Mouse (Mus musculus): ENCODE results near the gene Otof. TPM values are rescaled to one million over a fixed set of nuclear protein-coding genes. Genes with fewer than 3 reads are reported as not detected.
A peak's percentile ranks its signal among the peaks of the same experiment; 100 is the strongest.

The Otof gene
- polyA plus RNA-seq, 1 experiment, result not detected

GRCm38 (mm10) chr5:30482319-30482718 lies 20.6 kb upstream of the Otof start:
- no peak overlapping the region for H3K4me3 ChIP-seq (ENCODE audit: insufficient read depth, low read length)
- no peaks in the 10 kb centered on the region for H3K4me1 ChIP-seq (ENCODE audit: control insufficient read depth, insufficient read depth, low read length)
- no peak overlapping the region for H3K27ac ChIP-seq (ENCODE audit: insufficient read depth, low read depth, low read length)
- TF ChIP-seq CTCF (IDR thresholded peaks at IDR 0.05; ENCODE audit: low read depth, low read length) (peak; percentile 66), POLR2A (IDR thresholded peaks at IDR 0.05; ENCODE audit: borderline replicate concordance, low read depth, low read length) (no peak)

GRCm38 (mm10) chr5:30476534-30476933 lies 14.8 kb upstream of the Otof start:
- no peaks in the 10 kb centered on the region for H3K4me1 ChIP-seq (ENCODE audit: control insufficient read depth, insufficient read depth, low read length)
- H3K27ac ChIP-seq (ENCODE audit: insufficient read depth, low read depth, low read length), result no peak overlapping the region
- TF ChIP-seq CTCF (IDR thresholded peaks at IDR 0.05; ENCODE audit: low read depth, low read length), result peak; percentile 93
- no peak for TF ChIP-seq POLR2A (IDR thresholded peaks at IDR 0.05; ENCODE audit: borderline replicate concordance, low read depth, low read length)
- H3K4me3 ChIP-seq (ENCODE audit: insufficient read depth, low read length), result no peak overlapping the region

GRCm38 (mm10) chr5:30472148-30472547 lies 10.4 kb upstream of the Otof start:
- H3K4me1 ChIP-seq (ENCODE audit: control insufficient read depth, insufficient read depth, low read length), result no peaks in the 10 kb centered on the region
- TF ChIP-seq POLR2A (IDR thresholded peaks at IDR 0.05; ENCODE audit: borderline replicate concordance, low read depth, low read length) (no peak), CTCF (IDR thresholded peaks at IDR 0.05; ENCODE audit: low read depth, low read length) (no peak)
- H3K27ac ChIP-seq (ENCODE audit: insufficient read depth, low read depth, low read length), result no peak overlapping the region
- H3K4me3 ChIP-seq (ENCODE audit: insufficient read depth, low read length), result no peak overlapping the region

- Histone ChIP-seq H3K4me1 (ENCODE audit: control insufficient read depth, insufficient read depth, low read length) (no peaks in the 10 kb centered on the region), H3K4me3 (ENCODE audit: insufficient read depth, low read length) (no peak overlapping the region), H3K27ac (ENCODE audit: insufficient read depth, low read depth, low read length) (no peak overlapping the region)
- TF ChIP-seq CTCF (IDR thresholded peaks at IDR 0.05; ENCODE audit: low read depth, low read length), result no peak
- no peak for TF ChIP-seq POLR2A (IDR thresholded peaks at IDR 0.05; ENCODE audit: borderline replicate concordance, low read depth, low read length)
Observed at GRCm38 (mm10) chr5:30470454-30470853, 8.7 kb upstream of the Otof start.

- TF ChIP-seq POLR2A (IDR thresholded peaks at IDR 0.05; ENCODE audit: borderline replicate concordance, low read depth, low read length), result no peak
- TF ChIP-seq CTCF (IDR thresholded peaks at IDR 0.05; ENCODE audit: low read depth, low read length), result no peak
- H3K27ac ChIP-seq (ENCODE audit: insufficient read depth, low read depth, low read length), result no peak overlapping the region
- no peak overlapping the region for H3K4me3 ChIP-seq (ENCODE audit: insufficient read depth, low read length)
- no peaks in the 10 kb centered on the region for H3K4me1 ChIP-seq (ENCODE audit: control insufficient read depth, insufficient read depth, low read length)
Observed at GRCm38 (mm10) chr5:30466315-30466714, 4.6 kb upstream of the Otof start.

GRCm38 (mm10) chr5:30465861-30466260 lies 4.1 kb upstream of the Otof start, which contains the start of gene 1700001C02Rik:
Gene 1700001C02Rik, plus strand, starts transcription at chr5:30466047.
- H3K4me3 ChIP-seq (ENCODE audit: insufficient read depth, low read length), result no peak within 1 kb of the TSS
- H3K27ac ChIP-seq (ENCODE audit: insufficient read depth, low read depth, low read length), result no peak within 1 kb of the TSS
- no peaks in the 10 kb centered on the region for H3K4me1 ChIP-seq (ENCODE audit: control insufficient read depth, insufficient read depth, low read length)
- TF ChIP-seq CTCF (IDR thresholded peaks at IDR 0.05; ENCODE audit: low read depth, low read length), result no peak

- H3K4me3 ChIP-seq (ENCODE audit: insufficient read depth, low read length), result no peak overlapping the region
Observed at GRCm38 (mm10) chr5:30460155-30460554, 1.6 kb downstream of the Otof start.

GRCm38 (mm10) chr5:30456056-30456455 lies 5.7 kb downstream of the Otof start:
- no peak overlapping the region for H3K4me3 ChIP-seq (ENCODE audit: insufficient read depth, low read length)
- no peak overlapping the region for H3K27ac ChIP-seq (ENCODE audit: insufficient read depth, low read depth, low read length)
- TF ChIP-seq POLR2A (IDR thresholded peaks at IDR 0.05; ENCODE audit: borderline replicate concordance, low read depth, low read length), result no peak
- TF ChIP-seq CTCF (IDR thresholded peaks at IDR 0.05; ENCODE audit: low read depth, low read length), result no peak
- no peaks in the 10 kb centered on the region for H3K4me1 ChIP-seq (ENCODE audit: control insufficient read depth, insufficient read depth, low read length)

More at GRCm38 (mm10) chr5:30460155-30460554, 1.6 kb downstream of the Otof start:
- TF ChIP-seq CTCF (IDR thresholded peaks at IDR 0.05; ENCODE audit: low read depth, low read length) (no peak), POLR2A (IDR thresholded peaks at IDR 0.05; ENCODE audit: borderline replicate concordance, low read depth, low read length) (no peak)
- Histone ChIP-seq H3K27ac (ENCODE audit: insufficient read depth, low read depth, low read length) (no peak overlapping the region), H3K4me1 (ENCODE audit: control insufficient read depth, insufficient read depth, low read length) (no peaks in the 10 kb centered on the region)

- TF ChIP-seq CTCF (IDR thresholded peaks at IDR 0.05; ENCODE audit: low read depth, low read length) (no peak), POLR2A (IDR thresholded peaks at IDR 0.05; ENCODE audit: borderline replicate concordance, low read depth, low read length) (no peak)
- no peaks in the 10 kb centered on the region for H3K4me1 ChIP-seq (ENCODE audit: control insufficient read depth, insufficient read depth, low read length)
- no peak overlapping the region for H3K4me3 ChIP-seq (ENCODE audit: insufficient read depth, low read length)
- H3K27ac ChIP-seq (ENCODE audit: insufficient read depth, low read depth, low read length), result no peak overlapping the region
Observed at GRCm38 (mm10) chr5:30444327-30444895, 17.3 kb downstream of the Otof start.

- Histone ChIP-seq H3K4me3 (ENCODE audit: insufficient read depth, low read length) (no peak overlapping the region), H3K4me1 (ENCODE audit: control insufficient read depth, insufficient read depth, low read length) (no peaks in the 10 kb centered on the region), H3K27ac (ENCODE audit: insufficient read depth, low read depth, low read length) (no peak overlapping the region)
- TF ChIP-seq POLR2A (IDR thresholded peaks at IDR 0.05; ENCODE audit: borderline replicate concordance, low read depth, low read length), result no peak
- no peak for TF ChIP-seq CTCF (IDR thresholded peaks at IDR 0.05; ENCODE audit: low read depth, low read length)
Observed at GRCm38 (mm10) chr5:30442196-30442595, 19.5 kb downstream of the Otof start.

Measured in bone marrow macrophage, adult 2 months (primary cell).